Mouse (Mus musculus): Measurements from ENCODE around the gene Cox5a.

DNA sequence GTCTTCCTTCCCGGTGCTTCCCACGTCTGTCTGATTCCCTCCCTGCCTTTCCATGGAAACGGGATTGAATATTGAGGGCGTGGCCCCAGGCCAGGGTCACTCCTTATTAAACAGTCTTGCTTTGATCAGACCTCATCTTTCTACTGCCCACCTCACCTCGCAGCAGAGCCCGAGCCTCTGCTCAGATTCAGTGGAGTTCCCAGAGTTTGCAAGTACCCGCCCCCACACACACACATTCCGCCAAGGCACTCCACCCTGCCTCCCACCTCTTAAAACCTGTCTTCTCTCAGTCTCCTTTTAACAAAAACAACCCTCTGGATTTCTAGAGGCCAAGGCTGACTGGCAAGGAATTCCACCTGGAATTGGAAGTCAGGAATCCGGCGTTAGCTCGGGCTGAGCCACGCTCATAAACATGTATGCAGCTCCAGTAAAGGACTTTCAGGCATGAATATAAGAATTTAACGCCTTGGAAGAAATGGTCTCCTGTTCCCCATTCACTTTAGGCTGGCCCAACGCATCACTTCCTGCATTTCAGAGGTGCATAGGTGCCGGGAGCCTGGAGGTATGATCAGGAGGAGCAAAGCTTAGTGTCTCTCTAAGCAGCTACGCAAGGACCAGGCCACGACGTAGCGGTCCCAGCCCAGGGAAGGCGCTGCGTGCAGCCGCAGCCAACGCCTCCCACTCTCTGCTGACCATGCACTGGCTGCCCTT lies 18.0 kb upstream of the Cox5a start:
- TF ChIP-seq POLR2A (IDR thresholded peaks at IDR 0.05; ENCODE audit: low read depth, low read length) (no peak), CTCF (IDR thresholded peaks at IDR 0.05; ENCODE audit: extremely low read depth, insufficient read depth, insufficient read length, insufficient replicate concordance) (no peak)
